Mouse (Mus musculus): ENCODE data around the gene Cyld. TPM values are rescaled to one million over a fixed set of nuclear protein-coding genes. Genes with fewer than 3 reads are reported as not detected.
"Not testable (repeated sequence)": the region's sequence is repeated elsewhere in the genome, so short reads cannot be mapped to it uniquely, and the experiment has no call there.

The Cyld gene
- total and polyA plus RNA-seq, 2 experiments, result 3.1 to 17.5 TPM

GRCm38 (mm10) chr8:88781283-88781682 lies 84.5 kb downstream of the Cyld start:
- H3K4me3 ChIP-seq (ENCODE audit: insufficient read depth, low read depth, low read length), result no peak overlapping the region
- WGBS, result 83% methylated on average over 5 of the region's 5 CpGs
- no peak for TF ChIP-seq POLR2A (IDR thresholded peaks at IDR 0.05; ENCODE audit: extremely low read depth, insufficient read depth, low read length)
- no peak for TF ChIP-seq CTCF (IDR thresholded peaks at IDR 0.05; ENCODE audit: low read depth, low read length)

GRCm38 (mm10) chr8:88783722-88784121 lies 86.9 kb downstream of the Cyld start:
- Histone ChIP-seq H3K27me3 (ENCODE audit: control insufficient read depth, insufficient read depth, low read length) (no peaks in the 10 kb centered on the region), H3K36me3 (ENCODE audit: control insufficient read depth, insufficient read depth, low read length) (no peaks in the 10 kb centered on the region), H3K4me1 (ENCODE audit: control insufficient read depth, insufficient read depth, low read length) (no peaks in the 10 kb centered on the region), H3K4me3 (ENCODE audit: insufficient read depth, low read depth, low read length) (no peak overlapping the region), H3K79me2 (ENCODE audit: control insufficient read depth, insufficient read depth, low read length) (no peaks in the 10 kb centered on the region), H3K27ac (replicated peaks; ENCODE audit: insufficient read depth, low read depth, low read length) (no peak overlapping the region), H3K9ac (ENCODE audit: low read depth, low read length) (no peak overlapping the region)
- TF ChIP-seq CTCF (IDR thresholded peaks at IDR 0.05; ENCODE audit: low read depth, low read length) (no peak), POLR2A (IDR thresholded peaks at IDR 0.05; ENCODE audit: extremely low read depth, insufficient read depth, low read length) (no peak)
- DNase-seq (ENCODE audit: extremely low read depth, low read depth, low spot score), result no peak
- WGBS, result 93% methylated on average over 1 of the region's 1 CpGs

More at GRCm38 (mm10) chr8:88781283-88781682, 84.5 kb downstream of the Cyld start:
- no peak for DNase-seq (ENCODE audit: extremely low read depth, low read depth, low spot score)
- Histone ChIP-seq H3K9ac (ENCODE audit: low read depth, low read length) (no peak overlapping the region), H3K36me3 (ENCODE audit: control insufficient read depth, insufficient read depth, low read length) (no peaks in the 10 kb centered on the region), H3K4me1 (ENCODE audit: control insufficient read depth, insufficient read depth, low read length) (no peaks in the 10 kb centered on the region), H3K27me3 (ENCODE audit: control insufficient read depth, insufficient read depth, low read length) (no peaks in the 10 kb centered on the region), H3K27ac (replicated peaks; ENCODE audit: insufficient read depth, low read depth, low read length) (no peak overlapping the region), H3K79me2 (ENCODE audit: control insufficient read depth, insufficient read depth, low read length) (no peaks in the 10 kb centered on the region)

- not testable (repeated sequence) for DNase-seq (ENCODE audit: extremely low read depth, low read depth, low spot score); H3K9ac ChIP-seq (ENCODE audit: low read depth, low read length); H3K36me3 ChIP-seq (ENCODE audit: control insufficient read depth, insufficient read depth, low read length); H3K27me3 ChIP-seq (ENCODE audit: control insufficient read depth, insufficient read depth, low read length); H3K79me2 ChIP-seq (ENCODE audit: control insufficient read depth, insufficient read depth, low read length); H3K27ac ChIP-seq (replicated peaks; ENCODE audit: insufficient read depth, low read depth, low read length); H3K4me3 ChIP-seq (ENCODE audit: insufficient read depth, low read depth, low read length)
- peaks cover 12% of the 10 kb centered on the region for H3K4me1 ChIP-seq (ENCODE audit: control insufficient read depth, insufficient read depth, low read length)
- WGBS, result 58% methylated on average over 3 of the region's 3 CpGs
- peak; percentile 11; the same call in 1 of the 2 replicates for TF ChIP-seq CTCF (IDR thresholded peaks at IDR 0.05; ENCODE audit: low read depth, low read length)
Observed at GRCm38 (mm10) chr8:88788335-88788734, 91.5 kb downstream of the Cyld start.

- Histone ChIP-seq H3K9ac (ENCODE audit: low read depth, low read length) (peak overlapping the region; percentile 3; the same call in 1 of the 2 replicates), H3K79me2 (ENCODE audit: control insufficient read depth, insufficient read depth, low read length) (no peaks in the 10 kb centered on the region), H3K27me3 (ENCODE audit: control insufficient read depth, insufficient read depth, low read length) (no peaks in the 10 kb centered on the region), H3K4me3 (ENCODE audit: insufficient read depth, low read depth, low read length) (no peak overlapping the region), H3K4me1 (ENCODE audit: control insufficient read depth, insufficient read depth, low read length) (peaks cover 13% of the 10 kb centered on the region), H3K27ac (replicated peaks; ENCODE audit: insufficient read depth, low read depth, low read length) (peak overlapping the region; percentile 59), H3K36me3 (ENCODE audit: control insufficient read depth, insufficient read depth, low read length) (no peaks in the 10 kb centered on the region)
- 26% methylated on average over 8 of the region's 8 CpGs for WGBS
- no peak for TF ChIP-seq POLR2A (IDR thresholded peaks at IDR 0.05; ENCODE audit: extremely low read depth, insufficient read depth, low read length)
- no peak for TF ChIP-seq CTCF (IDR thresholded peaks at IDR 0.05; ENCODE audit: low read depth, low read length)
- DNase-seq (ENCODE audit: extremely low read depth, low read depth, low spot score), result peak; percentile 81
Observed at GRCm38 (mm10) chr8:88792691-88793323, 96.0 kb downstream of the Cyld start.

- H3K4me1 ChIP-seq (ENCODE audit: control insufficient read depth, insufficient read depth, low read length), result peaks cover 13% of the 10 kb centered on the region
- no peak for TF ChIP-seq POLR2A (IDR thresholded peaks at IDR 0.05; ENCODE audit: extremely low read depth, insufficient read depth, low read length)
- WGBS, result 87% methylated on average over 9 of the region's 9 CpGs
- H3K27me3 ChIP-seq (ENCODE audit: control insufficient read depth, insufficient read depth, low read length), result no peaks in the 10 kb centered on the region
- no peak overlapping the region for H3K4me3 ChIP-seq (ENCODE audit: insufficient read depth, low read depth, low read length)
- H3K27ac ChIP-seq (replicated peaks; ENCODE audit: insufficient read depth, low read depth, low read length), result peak overlapping the region; percentile 21; the same call in 1 of the 2 replicates
- DNase-seq (ENCODE audit: extremely low read depth, low read depth, low spot score), result no peak
- H3K9ac ChIP-seq (ENCODE audit: low read depth, low read length), result no peak overlapping the region
- no peaks in the 10 kb centered on the region for H3K36me3 ChIP-seq (ENCODE audit: control insufficient read depth, insufficient read depth, low read length)
- no peaks in the 10 kb centered on the region; the same call in 1 of the 2 replicates for H3K79me2 ChIP-seq (ENCODE audit: control insufficient read depth, insufficient read depth, low read length)
Observed at GRCm38 (mm10) chr8:88793324-88793722, 96.5 kb downstream of the Cyld start.
